Mouse (Mus musculus): ENCODE data around the gene Olfr1353.
"Not testable (repeated sequence)": the region's sequence is repeated elsewhere in the genome, so short reads cannot be mapped to it uniquely, and the experiment has no call there.

DNA sequence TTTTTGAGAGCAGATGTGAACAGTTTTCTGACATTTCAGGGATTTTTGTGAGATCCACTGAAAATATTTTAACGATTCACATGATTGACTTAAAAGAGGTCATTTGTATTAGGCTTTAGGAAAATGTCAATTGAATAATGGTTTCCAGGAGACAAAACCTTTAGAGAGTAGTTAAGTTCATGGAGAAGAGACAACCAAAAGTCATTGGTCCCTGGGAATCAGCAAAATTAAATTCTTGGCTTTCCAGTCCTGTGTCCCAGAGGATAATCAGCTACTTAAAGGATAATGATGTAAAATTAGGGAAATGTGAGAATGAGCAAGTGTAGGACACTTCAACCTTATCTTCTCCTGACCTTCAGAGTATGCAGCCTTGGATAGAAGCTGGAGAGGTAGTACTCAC lies 12.8 kb upstream of the Olfr1353 start, which contains the start of gene Olfr8:
- TF ChIP-seq POLR2A (IDR thresholded peaks at IDR 0.05; ENCODE audit: insufficient read length, low read depth); USF1 (IDR thresholded peaks at IDR 0.05; ENCODE audit: low read depth); E2F4 (IDR thresholded peaks at IDR 0.05; ENCODE audit: insufficient read depth); MAX (IDR thresholded peaks at IDR 0.05; ENCODE audit: low read depth); MYOG (IDR thresholded peaks at IDR 0.05; ENCODE audit: control insufficient read depth in 1 of 3, insufficient read depth in 1 of 3, insufficient read length in 2 of 3, low read depth in 2 of 3); POLR2AphosphoS2 (IDR thresholded peaks at IDR 0.05; ENCODE audit: insufficient read length, low read depth); MYOD1 (IDR thresholded peaks at IDR 0.05; ENCODE audit: control insufficient read depth in 1 of 3, insufficient read length in 2 of 3, low read depth in 2 of 3): not testable (repeated sequence)
